Mouse (Mus musculus) frontal cortex, adult (tissue): ENCODE measurements around the gene Shisa8.
A peak's percentile ranks its signal among the peaks of the same experiment; 100 is the strongest.

Experiments
- ATAC-seq: cut with Nextera tagmentation; 2 replicates; pipeline ENCODE4 v1.9.2; 2017; ENCODE audit warnings: mild to moderate bottlenecking, moderate library complexity, mixed read lengths; ENCODE audit not compliant: low TSS enrichment

Shisa8 gene

DNA sequence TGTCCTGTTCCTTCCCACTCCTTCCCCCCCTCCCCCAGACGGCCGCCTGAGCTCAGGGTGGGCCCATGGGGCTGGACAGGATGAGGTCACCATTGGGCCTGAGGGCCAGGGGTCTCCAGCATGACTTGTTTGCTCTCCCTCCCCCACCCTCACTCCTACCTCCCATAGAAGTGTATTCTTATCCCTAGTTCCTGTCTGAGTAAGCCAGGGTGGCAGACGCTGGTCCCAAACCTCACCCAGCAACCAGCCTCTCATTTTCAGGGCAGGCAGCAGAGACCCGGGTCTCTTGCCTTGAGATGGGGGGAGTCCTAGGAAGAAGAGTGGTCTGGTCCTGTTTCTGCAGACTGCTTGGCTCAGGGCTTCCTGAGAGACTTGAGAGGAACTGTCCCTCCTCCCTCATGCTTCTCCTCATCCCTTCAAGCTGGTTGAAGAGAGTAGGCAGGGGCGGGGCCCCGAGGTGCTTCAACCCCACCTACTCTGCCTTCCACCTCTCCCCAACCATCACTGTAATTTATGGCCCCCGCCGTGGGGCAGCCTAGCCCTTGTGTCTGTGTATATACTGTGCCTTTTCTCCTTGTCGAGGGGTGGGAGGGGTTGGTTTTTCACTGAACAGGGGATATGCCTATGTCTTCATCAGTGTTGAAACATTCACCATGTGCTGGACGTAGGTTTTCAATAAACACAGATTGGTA lies 7.8 kb downstream of the Shisa8 start:
- no peak for ATAC-seq

DNA sequence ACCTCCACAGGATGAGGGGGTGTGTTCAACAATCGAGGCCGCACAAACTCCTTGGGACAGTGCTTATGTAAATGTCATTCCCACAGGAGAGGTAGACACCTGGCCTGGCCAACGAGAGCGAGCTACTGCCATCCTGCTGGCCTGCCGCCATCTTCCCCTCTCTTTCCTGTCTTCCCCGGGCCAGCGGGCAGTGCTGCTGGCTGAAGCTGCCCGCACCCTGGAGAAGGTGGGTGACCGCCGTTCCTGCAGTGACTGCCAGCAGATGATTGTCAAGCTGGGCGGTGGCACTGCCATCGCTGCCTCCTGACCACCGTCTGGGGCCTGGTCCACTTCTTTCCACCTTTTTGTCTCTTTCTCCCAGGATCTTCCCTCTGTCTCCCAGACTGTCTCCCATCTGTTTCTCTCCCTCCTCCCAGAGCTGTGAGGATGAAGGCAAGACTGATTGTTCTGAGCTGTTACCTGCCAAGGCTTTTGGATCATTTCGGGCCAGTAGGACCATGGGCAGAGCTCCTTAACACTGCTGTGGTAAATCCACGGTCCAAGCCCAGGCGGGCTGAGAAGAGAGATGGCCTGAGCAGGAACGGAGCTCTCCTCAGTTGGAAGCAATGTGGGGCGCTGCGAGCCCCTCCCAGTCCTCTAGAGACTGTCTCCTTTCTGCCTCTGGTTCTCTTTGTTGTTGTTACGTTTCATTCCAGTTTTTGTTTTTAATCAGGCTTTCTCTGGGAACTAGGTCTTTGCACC lies 8.8 kb downstream of the Shisa8 start:
- no peak for ATAC-seq

- no peak for ATAC-seq
These were observed 9.5 kb downstream of the Shisa8 start for GRCm38 (mm10) chr15:82203090-82203489.

GRCm38 (mm10) chr15:82202086-82202485 lies 10.5 kb downstream of the Shisa8 start:
- ATAC-seq, result no peak

GRCm38 (mm10) chr15:82199546-82199945 lies 13.1 kb downstream of the Shisa8 start:
- ATAC-seq, result no peak

GRCm38 (mm10) chr15:82198342-82198741 lies 14.3 kb downstream of the Shisa8 start:
- ATAC-seq, result no peak

GRCm38 (mm10) chr15:82197937-82198336 lies 14.7 kb downstream of the Shisa8 start:
- ATAC-seq, result no peak

DNA sequence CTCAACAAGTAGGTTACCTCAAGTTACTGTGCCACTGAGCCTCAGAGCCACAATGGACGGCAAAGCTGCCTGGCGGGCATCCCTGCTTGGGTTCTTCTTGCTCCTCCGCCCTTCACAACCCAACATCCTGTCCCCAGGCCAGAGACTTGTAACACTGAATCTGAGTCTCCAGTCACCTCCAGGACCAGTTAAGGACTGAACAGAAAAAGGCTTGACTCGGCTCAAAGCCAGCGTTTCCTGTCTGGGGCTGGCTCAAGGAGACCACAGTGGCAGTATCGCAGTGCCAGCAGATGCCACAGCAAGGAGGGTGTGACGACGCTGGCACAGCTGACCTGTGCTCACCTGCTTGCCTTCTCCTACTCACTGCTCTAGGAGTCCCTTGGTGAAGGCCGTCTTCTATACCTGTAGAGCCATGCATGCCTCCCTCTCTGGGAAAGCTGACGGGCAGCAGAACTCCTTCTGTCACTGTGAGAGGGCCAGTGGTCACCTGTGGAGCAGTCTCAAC lies 15.3 kb downstream of the Shisa8 start:
- ATAC-seq, result no peak

DNA sequence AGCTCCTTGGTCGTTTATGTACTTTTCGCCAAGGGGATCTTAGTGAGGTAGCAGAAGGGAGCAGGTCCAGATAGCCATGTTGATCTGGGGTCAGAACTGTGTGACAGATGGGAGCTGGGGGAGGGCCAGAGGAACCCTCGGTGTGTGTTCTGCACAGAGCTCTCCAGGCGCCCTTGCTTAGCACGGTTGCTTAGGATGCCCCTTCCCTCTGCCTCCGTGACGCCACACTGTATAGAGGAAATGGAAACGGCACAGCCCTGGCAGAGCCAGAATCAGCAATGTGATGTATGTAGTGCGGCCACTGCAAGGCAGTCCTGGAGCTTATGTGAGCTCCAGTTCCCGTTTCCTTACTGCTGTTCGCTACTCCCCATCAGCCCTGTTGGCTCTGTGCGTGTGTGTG lies 16.3 kb downstream of the Shisa8 start:
- ATAC-seq, result no peak

DNA sequence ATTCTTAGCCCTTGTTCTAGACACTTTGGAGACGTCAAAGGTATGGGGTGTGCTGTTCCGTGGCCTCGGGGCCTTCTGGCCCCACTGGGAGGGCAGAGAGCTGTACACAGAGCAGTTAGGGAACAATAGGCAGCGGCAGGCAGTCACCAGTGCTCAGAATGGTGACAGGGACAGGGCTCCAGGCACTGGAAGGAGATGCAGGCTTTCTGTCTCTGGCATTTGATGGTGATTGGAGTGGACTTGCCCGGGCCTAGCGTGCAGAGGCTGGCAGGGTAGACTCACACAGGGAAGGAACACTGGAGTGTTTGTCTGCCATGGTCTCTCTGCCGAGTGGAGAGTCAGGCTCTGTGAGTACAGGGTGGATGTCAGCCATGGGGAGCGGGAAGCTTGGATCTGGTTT lies 20.0 kb downstream of the Shisa8 start:
- ATAC-seq, result peak; percentile 38; the same call in 1 of the 2 replicates

DNA sequence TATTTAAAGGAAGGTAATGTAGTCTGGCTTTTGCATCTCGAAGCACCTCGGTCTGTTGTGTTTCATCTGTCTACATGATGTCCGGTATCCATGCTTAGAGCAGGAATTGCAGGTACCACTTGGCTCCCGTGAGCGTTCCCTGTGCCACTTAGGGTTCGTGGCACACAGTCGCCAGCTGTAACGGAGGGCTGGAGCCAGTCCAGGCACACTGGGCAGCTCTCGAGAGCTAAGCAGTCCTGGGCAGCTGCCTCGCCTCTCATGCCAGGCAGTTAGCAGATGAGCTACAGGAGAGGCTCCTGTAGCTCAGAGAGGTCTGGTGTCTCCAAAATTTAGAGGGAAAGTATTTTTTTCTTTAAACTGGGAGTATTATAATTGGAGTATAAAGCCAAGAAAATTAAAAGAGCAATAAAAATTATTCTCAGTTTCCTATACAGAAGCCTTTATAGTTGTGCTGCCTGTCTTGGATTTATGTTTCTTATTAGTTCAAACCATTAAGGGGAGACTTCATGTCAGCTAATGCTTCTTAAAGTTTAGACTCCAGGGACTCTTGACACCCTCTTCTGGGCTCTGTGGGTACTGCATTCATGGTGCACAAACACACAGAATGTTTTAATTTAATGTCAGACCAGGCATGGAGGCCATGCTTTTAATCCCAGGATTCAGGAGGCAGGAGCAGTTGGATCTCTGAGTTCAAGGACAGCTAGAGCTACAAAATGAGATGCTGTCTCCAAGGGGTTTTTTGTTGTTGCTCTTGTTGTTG lies 24.0 kb downstream of the Shisa8 start:
- no peak for ATAC-seq

DNA sequence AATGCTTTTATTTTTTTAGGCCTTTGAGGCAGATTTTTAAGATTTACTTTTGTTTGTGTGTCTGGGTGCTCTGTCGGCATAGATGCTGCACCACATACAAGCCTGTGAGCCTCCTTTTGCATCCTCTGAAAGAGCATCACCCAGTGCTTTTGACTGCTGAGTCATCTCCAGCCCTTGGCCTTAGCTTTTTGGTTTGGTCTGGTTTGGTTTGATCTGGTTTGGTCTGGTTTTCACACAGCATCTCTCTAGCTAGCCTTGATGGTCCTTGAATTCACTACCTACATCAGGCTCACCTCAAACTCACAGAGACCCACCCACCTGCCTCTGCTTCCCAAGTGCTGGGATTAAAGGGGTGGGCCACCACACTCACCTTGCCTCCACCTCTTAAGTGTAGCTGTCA lies 24.7 kb downstream of the Shisa8 start:
- no peak for ATAC-seq

- no peak for ATAC-seq
These were observed 25.2 kb downstream of the Shisa8 start for GRCm38 (mm10) chr15:82187401-82187800.

DNA sequence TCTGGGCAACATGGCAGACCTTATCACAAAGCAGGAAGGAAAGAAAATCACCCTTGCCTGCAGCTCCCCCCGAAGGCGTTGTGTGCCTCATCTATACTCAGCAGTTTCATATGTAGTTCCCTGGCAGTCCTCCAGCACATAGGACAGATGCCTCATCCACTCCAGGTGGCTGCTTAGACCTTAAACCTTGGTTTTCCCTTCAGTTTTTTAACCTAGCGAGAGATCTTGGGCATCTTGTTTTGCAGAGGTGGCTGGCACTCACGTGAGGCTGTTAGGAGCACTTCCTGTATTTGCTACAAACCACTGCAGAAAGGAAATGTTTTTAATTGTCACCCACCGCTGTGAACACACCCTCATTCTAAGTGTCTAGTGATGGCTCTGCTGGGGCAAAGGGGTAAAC lies 25.7 kb downstream of the Shisa8 start:
- ATAC-seq, result no peak

DNA sequence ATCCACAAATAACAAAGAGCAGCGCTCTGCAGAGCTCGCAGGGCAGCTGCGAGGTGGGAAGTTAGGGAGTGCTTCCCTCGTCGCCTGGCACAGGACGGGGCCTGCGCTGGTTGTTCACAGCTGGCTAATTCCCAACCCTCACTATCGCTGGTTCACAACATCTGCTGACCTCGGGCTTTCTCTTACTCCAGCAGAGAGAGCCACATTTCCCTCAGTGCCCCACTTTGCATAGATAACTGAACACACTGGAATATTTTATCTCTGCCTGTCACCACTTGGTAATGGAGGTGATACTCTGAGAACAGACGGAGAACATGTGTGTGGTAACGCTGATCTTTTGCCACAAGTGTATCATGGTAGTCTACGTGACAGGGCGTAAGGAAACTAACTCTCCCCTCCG lies 26.5 kb downstream of the Shisa8 start:
- no peak for ATAC-seq

DNA sequence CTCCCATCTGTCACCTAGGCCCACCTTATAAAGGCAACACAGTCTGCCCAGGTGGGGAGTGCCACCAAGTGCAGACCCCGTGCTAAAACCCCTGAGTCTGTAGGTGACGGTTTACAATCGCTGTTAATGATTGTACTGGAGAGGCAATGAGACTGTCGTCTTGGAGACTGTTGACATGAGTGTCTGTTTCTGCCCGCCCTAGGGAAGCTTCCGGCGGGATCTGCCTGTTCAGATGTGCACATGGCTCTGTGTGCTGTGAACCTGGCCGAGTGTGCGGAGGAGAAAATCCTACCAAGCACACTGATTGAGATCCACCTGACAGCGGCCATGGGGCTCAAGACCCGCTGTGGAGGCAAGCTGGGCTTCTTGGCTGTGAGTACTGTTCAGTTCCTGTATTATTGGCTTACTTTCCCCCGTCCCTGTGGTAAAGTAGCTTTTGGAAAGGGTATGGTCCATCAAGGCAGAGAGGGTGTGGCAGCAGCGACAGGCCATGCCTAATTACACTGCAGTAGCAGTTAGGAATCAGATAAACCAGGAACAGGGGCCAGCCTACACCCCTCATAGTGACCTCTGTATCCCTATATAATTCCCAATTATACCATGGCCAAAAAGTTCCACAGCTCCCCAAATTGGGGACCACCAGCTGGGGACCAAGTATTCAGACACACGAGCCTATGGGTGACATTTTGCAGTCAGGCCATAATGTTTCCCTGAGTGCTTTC lies 27.4 kb downstream of the Shisa8 start:
- ATAC-seq, result no peak

DNA sequence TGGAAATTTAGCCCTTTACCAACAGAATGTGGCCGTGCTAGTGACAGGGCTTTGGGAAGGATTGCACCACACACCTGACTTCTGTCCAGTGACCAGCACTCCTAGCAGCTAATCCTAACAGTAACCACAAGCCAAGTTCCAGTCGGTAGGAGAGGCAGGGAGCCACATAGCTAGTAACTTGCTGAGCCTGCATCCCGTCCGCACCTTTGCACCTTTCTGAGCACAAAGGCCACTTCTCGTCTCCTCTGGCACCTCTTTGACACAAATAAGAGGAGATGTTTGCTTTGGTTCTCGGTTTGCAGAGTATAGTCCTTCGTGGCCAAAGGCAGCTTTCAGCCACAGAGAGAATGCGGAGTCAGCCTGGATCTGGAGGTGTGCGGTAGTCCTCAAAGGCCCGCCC lies 28.0 kb downstream of the Shisa8 start:
- no peak for ATAC-seq

GRCm38 (mm10) chr15:82184183-82184582 lies 28.4 kb downstream of the Shisa8 start:
- no peak for ATAC-seq

DNA sequence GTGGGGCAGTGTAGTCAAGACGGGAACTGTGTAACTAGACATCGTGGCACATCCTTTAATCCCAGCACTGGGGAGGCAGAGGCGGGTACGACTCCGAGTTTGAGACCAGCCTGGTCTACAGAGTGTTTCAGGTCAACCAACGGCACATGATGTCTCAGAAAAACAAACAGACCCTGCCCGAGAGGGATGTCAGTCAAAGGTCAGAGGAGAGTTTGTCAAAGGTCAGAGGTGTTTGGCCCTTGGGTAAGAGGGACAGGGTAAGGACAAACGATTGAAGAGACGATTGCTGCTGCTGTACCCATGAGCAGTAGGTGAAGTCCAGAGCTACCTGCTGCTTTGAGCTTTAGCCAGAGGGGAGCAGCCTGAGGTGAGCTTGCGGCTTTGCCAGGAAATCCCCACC lies 29.0 kb downstream of the Shisa8 start:
- no peak for ATAC-seq

DNA sequence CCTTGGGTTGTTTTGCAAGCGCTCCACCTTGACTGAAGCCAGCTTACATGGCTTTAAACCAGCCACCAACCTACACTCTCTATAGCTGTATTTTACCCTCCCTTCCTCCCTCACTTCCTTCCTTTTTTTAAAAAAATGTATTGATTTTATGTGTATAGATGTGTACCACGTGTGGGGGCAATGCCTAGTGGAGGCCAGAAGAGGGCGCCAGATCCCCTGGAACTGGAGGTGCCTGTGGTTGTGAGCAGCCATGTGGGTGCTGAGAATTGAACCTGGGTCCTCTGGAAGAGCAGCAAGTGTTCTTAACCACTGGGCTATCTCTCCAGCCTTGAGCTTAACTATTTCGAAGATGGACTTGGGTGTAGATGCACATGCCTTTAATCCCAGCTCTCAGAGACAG lies 30.3 kb downstream of the Shisa8 start:
- ATAC-seq, result no peak

GRCm38 (mm10) chr15:82181131-82181530 lies 31.5 kb downstream of the Shisa8 start:
- ATAC-seq, result no peak

GRCm38 (mm10) chr15:82177743-82178290 lies 34.8 kb downstream of the Shisa8 start:
- no peak for ATAC-seq
